Mouse (Mus musculus): ENCODE results near the gene Best3. TPM values are rescaled to one million over a fixed set of nuclear protein-coding genes. Genes with fewer than 3 reads are reported as not detected.

Best3 gene
- polyA plus RNA-seq, 1 experiment = 1.4 TPM

GRCm38 (mm10) chr10:117063254-117064021 lies 77.3 kb downstream of the Best3 start, which contains the start of gene Cct2:
Cct2 (minus strand) TSS chr10:117063814.
- TF ChIP-seq POLR2AphosphoS2 (IDR thresholded peaks at IDR 0.05; ENCODE audit: insufficient read length, low read depth) (peak; percentile 85), SRF (IDR thresholded peaks at IDR 0.05; ENCODE audit: control insufficient read depth, insufficient read length, low read depth) (no peak), POLR2A (IDR thresholded peaks at IDR 0.05; ENCODE audit: insufficient read length, low read depth) (peak; percentile 76)
- H3K4me2 ChIP-seq (ENCODE audit: low read depth) = peak within 1 kb of the TSS; percentile 91
- H3K36me3 ChIP-seq (ENCODE audit: control insufficient read depth, insufficient read depth) = peaks cover 38% of the 10 kb centered on the region
- H3K4me3 ChIP-seq = peak within 1 kb of the TSS; percentile 88
- peaks cover 45% of the 10 kb centered on the region for H3K79me2 ChIP-seq (ENCODE audit: control insufficient read depth, insufficient read depth)
- H3K27me3 ChIP-seq (ENCODE audit: control insufficient read depth, insufficient read depth, insufficient read length) = no peaks in the 10 kb centered on the region
- H3ac ChIP-seq (ENCODE audit: control insufficient read depth, insufficient read length) = peak within 1 kb of the TSS; percentile 79

DNA sequence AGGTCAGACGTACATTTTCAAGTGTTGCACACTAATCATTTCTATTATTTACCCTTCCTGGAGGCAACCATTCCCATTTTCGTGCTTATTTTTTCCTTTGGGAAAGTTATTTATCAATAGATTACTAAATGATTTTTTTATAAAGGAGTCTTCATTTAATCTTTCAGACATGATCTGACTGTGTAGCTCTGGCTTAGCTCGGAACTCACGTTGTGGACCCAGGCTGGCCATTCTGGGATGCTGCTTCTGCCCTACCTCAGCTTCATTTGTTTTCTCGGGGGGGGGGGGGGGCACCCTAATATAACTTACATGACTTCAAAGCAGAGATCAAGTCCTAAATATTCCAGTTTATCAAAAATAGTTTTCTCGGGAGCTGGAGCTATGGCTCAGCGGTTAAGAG lies 78.0 kb downstream of the Best3 start:
- Histone ChIP-seq H3K79me2 (ENCODE audit: control insufficient read depth, insufficient read depth) (peaks cover 39% of the 10 kb centered on the region), H3K4me2 (ENCODE audit: low read depth) (peak overlapping the region; percentile 91), H3K36me3 (ENCODE audit: control insufficient read depth, insufficient read depth) (peaks cover 32% of the 10 kb centered on the region), H3ac (ENCODE audit: control insufficient read depth, insufficient read length) (peak overlapping the region; percentile 79), H3K27me3 (ENCODE audit: control insufficient read depth, insufficient read depth, insufficient read length) (no peaks in the 10 kb centered on the region), H3K4me3 (peak overlapping the region; percentile 88)
- TF ChIP-seq POLR2A (IDR thresholded peaks at IDR 0.05; ENCODE audit: insufficient read length, low read depth) = no peak
- TF ChIP-seq MYOD1 (IDR thresholded peaks at IDR 0.05; ENCODE audit: control insufficient read depth in 1 of 3, insufficient read length in 2 of 3, low read depth in 2 of 3) = no peak
- no peak for TF ChIP-seq E2F4 (IDR thresholded peaks at IDR 0.05; ENCODE audit: insufficient read depth)
- TF ChIP-seq SRF (IDR thresholded peaks at IDR 0.05; ENCODE audit: control insufficient read depth, insufficient read length, low read depth) = no peak
- TF ChIP-seq REST (IDR thresholded peaks at IDR 0.05; ENCODE audit: insufficient read depth, insufficient read length) = no peak
- TF ChIP-seq TCF12 (IDR thresholded peaks at IDR 0.05; ENCODE audit: insufficient read depth, poor library complexity, severe bottlenecking) = no peak
- no peak for TF ChIP-seq CEBPB (IDR thresholded peaks at IDR 0.05; ENCODE audit: insufficient read depth, poor library complexity, severe bottlenecking)
- TF ChIP-seq MAX (IDR thresholded peaks at IDR 0.05; ENCODE audit: low read depth) = no peak
- TF ChIP-seq MYOG (IDR thresholded peaks at IDR 0.05; ENCODE audit: control insufficient read depth in 1 of 3, insufficient read depth in 1 of 3, insufficient read length in 2 of 3, low read depth in 2 of 3) = no peak
- TF ChIP-seq USF1 (IDR thresholded peaks at IDR 0.05; ENCODE audit: low read depth) = no peak
- no peak for TF ChIP-seq POLR2AphosphoS2 (IDR thresholded peaks at IDR 0.05; ENCODE audit: insufficient read length, low read depth)
- no peak for TF ChIP-seq TCF3 (IDR thresholded peaks at IDR 0.05; ENCODE audit: insufficient read length, low read depth)

DNA sequence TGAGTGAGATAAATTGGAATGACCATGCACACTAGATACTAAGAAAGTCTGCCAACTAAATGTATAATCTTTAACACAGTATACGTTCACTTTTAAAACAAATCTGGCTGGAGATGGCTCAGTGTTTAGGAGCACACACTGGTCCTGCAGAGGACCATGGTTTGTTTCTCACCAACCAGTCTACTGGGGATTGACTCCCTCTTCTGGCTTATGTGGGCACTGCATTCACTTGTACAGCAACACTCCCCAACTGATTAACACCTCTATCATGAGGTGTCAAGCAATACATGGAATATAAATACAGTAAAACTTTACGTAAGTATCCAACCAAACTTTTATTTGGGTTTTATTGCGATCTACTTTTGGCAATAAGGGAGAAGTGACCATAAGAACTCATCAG lies 83.0 kb downstream of the Best3 start:
- no peak for TF ChIP-seq MAX (IDR thresholded peaks at IDR 0.05; ENCODE audit: low read depth)
- no peak for TF ChIP-seq CEBPB (IDR thresholded peaks at IDR 0.05; ENCODE audit: insufficient read depth, poor library complexity, severe bottlenecking)
- TF ChIP-seq TCF3 (IDR thresholded peaks at IDR 0.05; ENCODE audit: insufficient read length, low read depth) = no peak
- no peak for TF ChIP-seq MYOG (IDR thresholded peaks at IDR 0.05; ENCODE audit: control insufficient read depth in 1 of 3, insufficient read depth in 1 of 3, insufficient read length in 2 of 3, low read depth in 2 of 3)
- TF ChIP-seq REST (IDR thresholded peaks at IDR 0.05; ENCODE audit: insufficient read depth, insufficient read length) = no peak

GRCm38 (mm10) chr10:117072191-117072888 lies 86.2 kb downstream of the Best3 start:
- Histone ChIP-seq H3K4me2 (ENCODE audit: low read depth) (no peak overlapping the region), H3K36me3 (ENCODE audit: control insufficient read depth, insufficient read depth) (peaks cover 25% of the 10 kb centered on the region), H3K79me2 (ENCODE audit: control insufficient read depth, insufficient read depth) (no peaks in the 10 kb centered on the region), H3K27me3 (ENCODE audit: control insufficient read depth, insufficient read depth, insufficient read length) (no peaks in the 10 kb centered on the region), H3ac (ENCODE audit: control insufficient read depth, insufficient read length) (no peak overlapping the region), H3K4me3 (no peak overlapping the region)
- TF ChIP-seq MAX (IDR thresholded peaks at IDR 0.05; ENCODE audit: low read depth) (no peak), MYOD1 (IDR thresholded peaks at IDR 0.05; ENCODE audit: control insufficient read depth in 1 of 3, insufficient read length in 2 of 3, low read depth in 2 of 3) (no peak)

More for the DNA sequence above, 83.0 kb downstream of the Best3 start:
- H3ac ChIP-seq (ENCODE audit: control insufficient read depth, insufficient read length) = no peak overlapping the region
- no peaks in the 10 kb centered on the region for H3K27me3 ChIP-seq (ENCODE audit: control insufficient read depth, insufficient read depth, insufficient read length)
- H3K4me3 ChIP-seq = no peak overlapping the region
- H3K36me3 ChIP-seq (ENCODE audit: control insufficient read depth, insufficient read depth) = peaks cover 21% of the 10 kb centered on the region
- no peaks in the 10 kb centered on the region for H3K79me2 ChIP-seq (ENCODE audit: control insufficient read depth, insufficient read depth)
- H3K4me2 ChIP-seq (ENCODE audit: low read depth) = no peak overlapping the region

DNA sequence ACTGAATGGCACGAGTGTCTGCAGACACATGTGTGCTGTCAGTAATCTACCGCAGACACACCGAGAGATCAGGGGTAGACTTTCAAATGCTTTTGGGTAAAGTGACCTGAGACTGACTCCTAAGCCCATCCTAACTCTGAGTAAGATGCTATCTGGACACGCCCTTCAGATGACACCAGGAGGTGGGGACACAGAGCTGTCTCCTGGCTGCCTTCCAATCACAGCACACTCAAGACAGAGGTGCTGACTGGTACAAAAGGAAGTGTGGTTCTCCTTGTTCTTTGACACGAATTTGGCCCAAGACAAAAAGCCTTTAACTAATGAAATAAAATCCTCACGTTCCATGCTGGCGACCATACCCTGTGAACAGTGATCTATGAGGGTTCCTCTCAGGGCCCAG lies 87.1 kb downstream of the Best3 start:
- no peaks in the 10 kb centered on the region for H3K79me2 ChIP-seq (ENCODE audit: control insufficient read depth, insufficient read depth)
- H3K27me3 ChIP-seq (ENCODE audit: control insufficient read depth, insufficient read depth, insufficient read length) = no peaks in the 10 kb centered on the region
- peaks cover 31% of the 10 kb centered on the region for H3K36me3 ChIP-seq (ENCODE audit: control insufficient read depth, insufficient read depth)
- no peak overlapping the region for H3K4me3 ChIP-seq
- TF ChIP-seq POLR2AphosphoS2 (IDR thresholded peaks at IDR 0.05; ENCODE audit: insufficient read length, low read depth) = no peak
- TF ChIP-seq CEBPB (IDR thresholded peaks at IDR 0.05; ENCODE audit: insufficient read depth, poor library complexity, severe bottlenecking) = no peak
- TF ChIP-seq SRF (IDR thresholded peaks at IDR 0.05; ENCODE audit: control insufficient read depth, insufficient read length, low read depth) = no peak
- no peak for TF ChIP-seq TCF12 (IDR thresholded peaks at IDR 0.05; ENCODE audit: insufficient read depth, poor library complexity, severe bottlenecking)
- TF ChIP-seq MYOD1 (IDR thresholded peaks at IDR 0.05; ENCODE audit: control insufficient read depth in 1 of 3, insufficient read length in 2 of 3, low read depth in 2 of 3) = no peak
- no peak for TF ChIP-seq REST (IDR thresholded peaks at IDR 0.05; ENCODE audit: insufficient read depth, insufficient read length)
- TF ChIP-seq E2F4 (IDR thresholded peaks at IDR 0.05; ENCODE audit: insufficient read depth) = no peak
- TF ChIP-seq TCF3 (IDR thresholded peaks at IDR 0.05; ENCODE audit: insufficient read length, low read depth) = no peak
- no peak for TF ChIP-seq POLR2A (IDR thresholded peaks at IDR 0.05; ENCODE audit: insufficient read length, low read depth)
- H3ac ChIP-seq (ENCODE audit: control insufficient read depth, insufficient read length) = no peak overlapping the region
- H3K4me2 ChIP-seq (ENCODE audit: low read depth) = no peak overlapping the region

Other genes with a start within 250 kb of the Best3 start
- 0.04 TPM for gene Myrfl, start 89.4 kb upstream of the Best3 start, polyA plus RNA-seq (2012; fragmentation: generic; extraction: Trizol)
- gene Rab3ip, start 35.5 kb upstream of the Best3 start, polyA plus RNA-seq (2012; fragmentation: generic; extraction: Trizol) = 29.1 TPM
- not detected for gene Gm10271, start 13.7 kb upstream of the Best3 start, polyA plus RNA-seq (2012; fragmentation: generic; extraction: Trizol)
- gene Lrrc10, start 59.0 kb downstream of the Best3 start, polyA plus RNA-seq (2012; fragmentation: generic; extraction: Trizol) = not detected
- gene Cct2, start 77.5 kb downstream of the Best3 start, polyA plus RNA-seq (2012; fragmentation: generic; extraction: Trizol) = 384 TPM
- 6.6 TPM for gene Frs2, start 162.2 kb downstream of the Best3 start, polyA plus RNA-seq (2012; fragmentation: generic; extraction: Trizol)
- 27.8 TPM for gene Yeats4, start 238.2 kb downstream of the Best3 start, polyA plus RNA-seq (2012; fragmentation: generic; extraction: Trizol)

All from myocyte (in vitro differentiated cells).